Mouse (Mus musculus) frontal cortex, adult (tissue): ENCODE measurements around the gene Dph1.

Experiments
- ATAC-seq: cut with Nextera tagmentation; 2 replicates; pipeline ENCODE4 v1.9.2; 2017; ENCODE audit warnings: mild to moderate bottlenecking, moderate library complexity, mixed read lengths; ENCODE audit not compliant: low TSS enrichment

Gene Dph1

GRCm38 (mm10) chr11:75159564-75159963 is 31.5 kb downstream of the Dph1 start:
- ATAC-seq = no peak

GRCm38 (mm10) chr11:75158432-75158831 is 32.6 kb downstream of the Dph1 start:
- ATAC-seq = no peak

GRCm38 (mm10) chr11:75157901-75158300 is 33.1 kb downstream of the Dph1 start:
- no peak for ATAC-seq

- ATAC-seq = no peak
These were observed 34.0 kb downstream of the Dph1 start for GRCm38 (mm10) chr11:75157037-75157436.

- no peak for ATAC-seq
These were observed 34.6 kb downstream of the Dph1 start for GRCm38 (mm10) chr11:75156416-75156815.

- ATAC-seq = no peak
These were observed 35.1 kb downstream of the Dph1 start for GRCm38 (mm10) chr11:75155985-75156384.

GRCm38 (mm10) chr11:75154053-75154585 is 36.9 kb downstream of the Dph1 start:
- ATAC-seq = no peak

- ATAC-seq = no peak
These were observed 38.2 kb downstream of the Dph1 start for GRCm38 (mm10) chr11:75152603-75153557.

- ATAC-seq = no peak
These were observed 40.7 kb downstream of the Dph1 start for GRCm38 (mm10) chr11:75150346-75150745.

GRCm38 (mm10) chr11:75148332-75149035 is 42.6 kb downstream of the Dph1 start:
- ATAC-seq = no peak

- ATAC-seq = no peak
These were observed 43.2 kb downstream of the Dph1 start for GRCm38 (mm10) chr11:75147846-75148168.

GRCm38 (mm10) chr11:75147106-75147845 is 43.8 kb downstream of the Dph1 start:
- no peak; the same call in 1 of the 2 replicates for ATAC-seq

- ATAC-seq = no peak
These were observed 45.2 kb downstream of the Dph1 start for GRCm38 (mm10) chr11:75145841-75146240.

- ATAC-seq = no peak
These were observed 48.3 kb downstream of the Dph1 start for GRCm38 (mm10) chr11:75142749-75143148.

GRCm38 (mm10) chr11:75141913-75142312 is 49.1 kb downstream of the Dph1 start:
- ATAC-seq = no peak

- ATAC-seq = no peak
These were observed 50.0 kb downstream of the Dph1 start for GRCm38 (mm10) chr11:75141038-75141437.

GRCm38 (mm10) chr11:75140431-75140830 is 50.6 kb downstream of the Dph1 start:
- no peak for ATAC-seq

GRCm38 (mm10) chr11:75139122-75139963 is 51.7 kb downstream of the Dph1 start:
- no peak for ATAC-seq

GRCm38 (mm10) chr11:75136666-75137398 is 54.2 kb downstream of the Dph1 start:
- no peak for ATAC-seq

GRCm38 (mm10) chr11:75135358-75135757 is 55.7 kb downstream of the Dph1 start:
- ATAC-seq = no peak
